Mouse (Mus musculus) ES-E14 (cell line): ENCODE results near the gene Fam178b. TPM values are rescaled to one million over a fixed set of nuclear protein-coding genes. Genes with fewer than 3 reads are reported as not detected.
A peak's percentile ranks its signal among the peaks of the same experiment; 100 is the strongest.

Experiments
- DNase-seq: peaks from one replicate; pipeline ENCODE4 v3.0.0-alpha.2; 2013; ENCODE audit warnings: low read depth, low spot score
- H3K27ac ChIP-seq: 2 replicates; pipeline ENCODE4 v1.5.1; 2012; ENCODE audit warnings: low read depth, mild to moderate bottlenecking, low read length, moderate library complexity, mixed read lengths; ENCODE audit not compliant: poor library complexity, insufficient read depth, severe bottlenecking
- H3K36me3 ChIP-seq: 2 replicates; pipeline ENCODE4 v1.6.1; 2012; ENCODE audit warnings: mild to moderate bottlenecking, low read length, moderate library complexity, mixed read lengths; ENCODE audit not compliant: control insufficient read depth, poor library complexity, insufficient read depth, severe bottlenecking
- H3K4me1 ChIP-seq, 2 experiments: fragments of 150-350 bp in 1 of 2; sonication (generic) in 1 of 2; 2 replicates each; pipeline ENCODE4 v1.6.1; 2012; ENCODE audit warnings: low read length in 2 of 2, mild to moderate bottlenecking in 1 of 2, mixed read lengths in 1 of 2; ENCODE audit not compliant: control insufficient read depth in 2 of 2, insufficient read depth in 2 of 2, poor library complexity in 1 of 2
- H3K4me3 ChIP-seq, 2 experiments: fragments of 150-350 bp in 1 of 2; sonication (generic) in 1 of 2; 2 replicates each; pipeline ENCODE4 v1.5.1; 2012; ENCODE audit warnings: low read length in 2 of 2, low read depth in 1 of 2, mild to moderate bottlenecking in 1 of 2, mixed read lengths in 1 of 2; ENCODE audit not compliant: insufficient read depth in 1 of 2, poor library complexity in 1 of 2, severe bottlenecking in 1 of 2
- H3K9ac ChIP-seq: 2 replicates; pipeline ENCODE4 v1.6.1; 2012; ENCODE audit warnings: low read depth, mild to moderate bottlenecking, low read length, mixed read lengths; ENCODE audit not compliant: poor library complexity, insufficient read depth, severe bottlenecking
- H3K9me3 ChIP-seq: fragments of 150-350 bp; sonication (generic); 2 replicates; pipeline ENCODE4 v1.6.1; 2012; ENCODE audit warnings: low read depth, mild to moderate bottlenecking, low read length; ENCODE audit not compliant: control insufficient read depth, insufficient read depth
- CHD2 ChIP-seq: IDR thresholded peaks from 2 replicates; pipeline ENCODE4 v1.6.1; 2014; ENCODE audit warnings: mild to moderate bottlenecking, low read depth, low read length, inconsistent platforms
- HCFC1 ChIP-seq: IDR thresholded peaks from 2 replicates; pipeline ENCODE4 v1.6.1; 2012; ENCODE audit warnings: low read length, inconsistent platforms, borderline replicate concordance; ENCODE audit not compliant: insufficient read depth
- MAFK ChIP-seq: IDR thresholded peaks from 2 replicates; pipeline ENCODE4 v1.6.1; 2014; ENCODE audit warnings: mild to moderate bottlenecking, low read depth, low read length, inconsistent platforms; ENCODE audit not compliant: insufficient read depth
- ZC3H11A ChIP-seq: IDR thresholded peaks from 2 replicates; pipeline ENCODE4 v1.6.1; 2012; ENCODE audit warnings: low read depth, mild to moderate bottlenecking, inconsistent platforms, low read length, borderline replicate concordance
- ZNF384 ChIP-seq: IDR thresholded peaks from 2 replicates; pipeline ENCODE4 v1.6.1; 2012; ENCODE audit warnings: low read depth, low read length, inconsistent platforms
- in situ Hi-C, 2 experiments: fragments of 600-800 bp; cut with MboI; formaldehyde crosslinking; loops; one replicate each; pipeline ENCODE4 v1.15.1; 2025; ENCODE audit warnings: low sequenced_read_pairs in 2 of 2, inconsistent platforms in 1 of 2; ENCODE audit not compliant: unreplicated experiment in 2 of 2
- total RNA-seq: library from RNA; depleted of rRNA; stranded (reverse); fragments of 300-350 nt; gene quantifications from 2 replicates; pipeline ENCODE4 v1.2.3, GENCODE M21; 2012

The Fam178b gene
- total RNA-seq, 1 experiment = 8.0 TPM

- H3K4me3 ChIP-seq = no peak overlapping the region
- H3K9me3 ChIP-seq = no peaks in the 10 kb centered on the region
- H3K4me1 ChIP-seq = peaks cover 5 to 32% of the 10 kb centered on the region in 2 experiments; a peak in 3 of 4 replicates
- H3K36me3 ChIP-seq = no peaks in the 10 kb centered on the region
- DNase-seq = no peak
- TF ChIP-seq ZNF384 (no peak), MAFK (no peak), CHD2 (no peak), ZC3H11A (no peak)
- H3K27ac ChIP-seq = no peak overlapping the region; the same call in 1 of the 2 replicates
- no peak overlapping the region for H3K9ac ChIP-seq
- in situ Hi-C loops = no loop called here
These were observed 69.5 kb downstream of the Fam178b start for GRCm38 (mm10) chr1:36613374-36613895.

GRCm38 (mm10) chr1:36612362-36612761 is 70.6 kb downstream of the Fam178b start:
- Histone ChIP-seq H3K4me1 (peaks cover 5 to 36% of the 10 kb centered on the region in 2 experiments; a peak in 3 of 4 replicates), H3K27ac (no peak overlapping the region; the same call in 1 of the 2 replicates), H3K36me3 (peaks cover 6% of the 10 kb centered on the region; the same call in 1 of the 2 replicates), H3K9ac (no peak overlapping the region), H3K9me3 (no peaks in the 10 kb centered on the region), H3K4me3 (no peak overlapping the region)
- in situ Hi-C loops = no loop called here
- no peak for DNase-seq
- TF ChIP-seq ZNF384 = no peak
- no peak for TF ChIP-seq ZC3H11A
- no peak for TF ChIP-seq HCFC1
- no peak for TF ChIP-seq MAFK
- TF ChIP-seq CHD2 = no peak

GRCm38 (mm10) chr1:36611449-36612123 is 71.4 kb downstream of the Fam178b start:
- Histone ChIP-seq H3K27ac (no peak overlapping the region; the same call in 1 of the 2 replicates), H3K36me3 (peaks cover 13% of the 10 kb centered on the region), H3K4me3 (no peak overlapping the region), H3K4me1 (peaks cover 5 to 38% of the 10 kb centered on the region in 2 experiments; a peak in 3 of 4 replicates), H3K9ac (peak overlapping the region; percentile 28; the same call in 1 of the 2 replicates), H3K9me3 (no peaks in the 10 kb centered on the region)
- no peak for DNase-seq
- in situ Hi-C loops = no loop called here
- TF ChIP-seq MAFK (no peak), HCFC1 (no peak), ZNF384 (no peak), ZC3H11A (no peak), CHD2 (no peak)

GRCm38 (mm10) chr1:36608211-36608610 is 74.8 kb downstream of the Fam178b start:
- H3K27ac ChIP-seq = no peak overlapping the region; the same call in 1 of the 2 replicates
- DNase-seq = no peak
- H3K4me3 ChIP-seq = no peak overlapping the region
- peaks cover 5 to 30% of the 10 kb centered on the region in 2 experiments; a peak in 3 of 4 replicates for H3K4me1 ChIP-seq
- peaks cover 16% of the 10 kb centered on the region for H3K36me3 ChIP-seq
- in situ Hi-C loops = no loop called here
- H3K9ac ChIP-seq = no peak overlapping the region
- H3K9me3 ChIP-seq = no peaks in the 10 kb centered on the region
- TF ChIP-seq MAFK (no peak), ZNF384 (no peak), CHD2 (no peak), ZC3H11A (no peak), HCFC1 (no peak)
